Mouse (Mus musculus) E14TG2a.4 (cell line): ENCODE data around the gene Ythdf2.

Experiments
- CTCF ChIP-seq: conservative IDR thresholded peaks from 2 replicates; pipeline ENCODE4 v1.5.1; 2014; ENCODE audit warnings: low read length
- POU5F1 ChIP-seq: IDR thresholded peaks from 2 replicates; pipeline ENCODE4 v1.6.1; 2014; ENCODE audit warnings: low read length, borderline replicate concordance

DNA sequence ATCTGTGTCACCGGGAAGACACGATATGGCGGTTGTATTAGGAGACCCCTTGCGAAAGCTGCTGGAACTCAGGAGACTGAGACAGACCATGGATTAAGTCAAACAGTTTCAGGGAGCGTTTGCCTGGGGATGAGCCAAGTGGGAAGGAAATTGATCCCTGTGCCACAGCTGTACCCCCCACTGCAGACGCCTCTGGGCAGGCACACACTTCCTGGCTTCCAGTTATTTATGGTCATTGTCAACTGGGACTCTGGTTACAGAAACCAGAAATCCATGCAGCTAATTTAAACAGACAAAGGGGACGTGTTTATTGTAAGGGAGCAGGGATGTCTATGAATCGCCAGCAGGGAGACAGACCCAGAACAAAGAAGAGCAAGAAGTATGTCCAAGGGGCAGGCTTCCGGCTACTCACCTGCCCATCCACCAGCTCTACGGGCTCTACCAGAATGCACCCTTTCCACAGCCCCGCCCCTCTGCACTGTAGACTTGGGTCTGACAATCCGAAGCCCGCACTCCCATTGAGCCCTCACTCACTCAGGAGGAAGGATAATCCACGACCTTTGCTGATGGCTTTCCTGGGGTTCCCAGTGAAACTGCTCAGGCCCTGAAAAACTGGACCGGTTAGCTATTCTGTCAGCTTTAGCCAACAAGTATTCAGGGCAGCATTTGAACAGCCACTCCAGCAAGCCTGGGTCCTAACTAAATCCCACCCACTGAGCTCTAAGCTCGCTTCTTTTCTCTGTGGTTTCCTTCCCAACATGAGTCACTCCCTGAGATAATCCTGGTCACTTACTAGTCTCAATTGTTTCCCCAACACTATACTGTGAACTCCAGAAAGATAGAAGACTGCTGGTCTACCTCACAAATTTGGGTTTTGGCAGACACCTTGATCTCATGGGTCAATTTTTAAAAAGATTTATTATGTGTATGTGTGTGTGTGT, 45.5 kb downstream of the Ythdf2 start:
- TF ChIP-seq CTCF (no peak), POU5F1 (no peak)
